Mouse (Mus musculus) CD4-positive, CD25-positive, alpha-beta regulatory T cell, adult 4 months (primary cell): Measurements from ENCODE around the gene Pax4. TPM values are rescaled to one million over a fixed set of nuclear protein-coding genes. Genes with fewer than 3 reads are reported as not detected.

ENCODE experiments used
- ATAC-seq: one replicate; pipeline ENCODE4 v1.8.0; 2017
- polyA plus RNA-seq, 2 experiments: library from polyadenylated mRNA; unstranded; fragments of 100-300 nt; shearing (Covaris generic); gene quantifications; one replicate each; pipeline ENCODE4 v1.2.1; 2017

The Pax4 gene
- polyA plus RNA-seq, 2 experiments from 2014 or later = not detected

DNA sequence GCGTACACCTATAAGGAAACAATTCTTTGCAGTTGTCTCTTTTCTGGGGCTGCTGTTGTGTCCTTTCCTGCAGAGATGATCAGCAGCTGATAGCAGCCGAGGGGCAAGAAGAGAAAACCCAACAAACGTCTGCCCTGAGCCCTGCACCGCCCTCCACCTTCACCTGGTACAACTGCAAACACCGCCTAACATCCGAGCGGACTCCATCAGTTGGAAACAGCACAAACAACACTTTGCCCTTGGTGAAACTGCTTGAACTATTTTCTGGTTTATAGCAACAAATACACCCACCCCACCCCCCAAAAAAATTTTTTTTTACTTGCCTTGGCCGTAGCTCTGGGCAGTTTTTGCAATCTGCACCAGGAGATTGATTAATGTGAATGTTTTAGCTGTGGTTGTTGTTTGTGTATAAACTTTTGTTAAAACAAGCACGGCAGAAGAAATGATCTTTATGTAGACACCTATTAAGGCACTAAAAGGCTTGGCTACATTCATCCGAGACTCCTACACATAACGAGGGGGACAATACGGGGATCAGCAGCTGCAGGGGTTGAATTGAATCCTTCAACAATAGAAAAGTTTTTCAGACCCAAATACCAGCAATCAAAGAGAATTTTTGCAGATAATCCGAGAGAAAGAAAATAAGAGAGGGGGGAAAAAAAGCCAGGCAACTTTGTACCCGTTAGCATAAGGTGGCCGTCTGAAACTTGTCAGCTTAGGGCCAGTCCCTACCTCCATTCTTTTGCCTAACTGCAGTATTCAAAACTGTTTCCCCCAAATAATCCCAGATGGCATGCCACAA lies 52.9 kb downstream of the Pax4 start:
- no peak for ATAC-seq

Other genes starting within 250 kb of the Pax4 start
- gene Zfp800, start 51.3 kb downstream of the Pax4 start, polyA plus RNA-seq = 10 to 100 TPM; 28.8 to 36.9 TPM
- gene Arf5, start 25.8 kb downstream of the Pax4 start, polyA plus RNA-seq = 10 to 100 TPM; 27.3 to 43.4 TPM
- gene Fscn3, start 21.6 kb downstream of the Pax4 start, polyA plus RNA-seq = not detected
- gene Gcc1, start 21.0 kb downstream of the Pax4 start, polyA plus RNA-seq = 10 to 100 TPM in 1 of 2 experiments, 1 to 10 TPM in 1; 7.9 to 15.8 TPM
- 10 to 100 TPM; 46.2 to 67.2 TPM for gene Snd1, start 25.8 kb upstream of the Pax4 start, polyA plus RNA-seq